Mouse (Mus musculus): Measurements from ENCODE around the gene Tjp1. TPM values are rescaled to one million over a fixed set of nuclear protein-coding genes. Genes with fewer than 3 reads are reported as not detected.

Gene Tjp1
- total and polyA plus RNA-seq, 2 experiments from 2014 or later, result 23.2 to 46.7 TPM

- no peak for TF ChIP-seq CTCF (IDR thresholded peaks at IDR 0.05)
- 6% methylated on average over 4 of the region's 4 CpGs for WGBS
- no peaks in the 10 kb centered on the region for H3K27me3 ChIP-seq (ENCODE audit: insufficient read depth, low read length)
- H3K36me3 ChIP-seq (ENCODE audit: insufficient read depth, low read length), result no peaks in the 10 kb centered on the region
- peak; percentile 48 for DNase-seq (ENCODE audit: low spot score)
- no peak overlapping the region for H3K9ac ChIP-seq (replicated peaks; ENCODE audit: low read length, poor library complexity, severe bottlenecking)
- no peak for ATAC-seq (ENCODE audit: low FRiP score)
- no peak overlapping the region for H3K4me3 ChIP-seq (ENCODE audit: low read depth, low read length)
- H3K27ac ChIP-seq (ENCODE audit: low read depth, low read length), result no peak overlapping the region
- no peak overlapping the region for H3K4me2 ChIP-seq (ENCODE audit: low read depth, low read length, poor library complexity, severe bottlenecking)
- no peaks in the 10 kb centered on the region for H3K9me3 ChIP-seq (ENCODE audit: low read length)
- no peaks in the 10 kb centered on the region for H3K4me1 ChIP-seq (ENCODE audit: insufficient read depth, low read length)
Observed at GRCm38 (mm10) chr7:65532689-65533088, 5.1 kb upstream of the Tjp1 start.

- H3K4me1 ChIP-seq (ENCODE audit: insufficient read depth, low read length), result no peaks in the 10 kb centered on the region
- no peaks in the 10 kb centered on the region for H3K9me3 ChIP-seq (ENCODE audit: low read length)
- H3K9ac ChIP-seq (replicated peaks; ENCODE audit: low read length, poor library complexity, severe bottlenecking), result no peak overlapping the region
- no peaks in the 10 kb centered on the region for H3K27me3 ChIP-seq (ENCODE audit: insufficient read depth, low read length)
- no peak overlapping the region for H3K4me2 ChIP-seq (ENCODE audit: low read depth, low read length, poor library complexity, severe bottlenecking)
- H3K27ac ChIP-seq (ENCODE audit: low read depth, low read length), result no peak overlapping the region
- no peak for ATAC-seq (ENCODE audit: low FRiP score)
- no peak for TF ChIP-seq CTCF (IDR thresholded peaks at IDR 0.05)
- no peak overlapping the region for H3K4me3 ChIP-seq (ENCODE audit: low read depth, low read length)
- no peak for DNase-seq (ENCODE audit: low spot score)
- 92% methylated on average over 4 of the region's 4 CpGs for WGBS
- H3K36me3 ChIP-seq (ENCODE audit: insufficient read depth, low read length), result no peaks in the 10 kb centered on the region
Observed at GRCm38 (mm10) chr7:65523116-65523515, 4.5 kb downstream of the Tjp1 start.

GRCm38 (mm10) chr7:65522490-65522889 lies 5.1 kb downstream of the Tjp1 start:
- no peaks in the 10 kb centered on the region for H3K9me3 ChIP-seq (ENCODE audit: low read length)
- DNase-seq (ENCODE audit: low spot score) (no peak), ATAC-seq (ENCODE audit: low FRiP score) (no peak)
- H3K27me3 ChIP-seq (ENCODE audit: insufficient read depth, low read length), result no peaks in the 10 kb centered on the region
- 70% methylated on average over 12 of the region's 12 CpGs for WGBS
- TF ChIP-seq CTCF (IDR thresholded peaks at IDR 0.05), result peak; percentile 44
- H3K4me2 ChIP-seq (ENCODE audit: low read depth, low read length, poor library complexity, severe bottlenecking), result no peak overlapping the region
- no peaks in the 10 kb centered on the region for H3K36me3 ChIP-seq (ENCODE audit: insufficient read depth, low read length)
- no peak overlapping the region for H3K9ac ChIP-seq (replicated peaks; ENCODE audit: low read length, poor library complexity, severe bottlenecking)
- H3K4me3 ChIP-seq (ENCODE audit: low read depth, low read length), result no peak overlapping the region
- no peaks in the 10 kb centered on the region for H3K4me1 ChIP-seq (ENCODE audit: insufficient read depth, low read length)
- H3K27ac ChIP-seq (ENCODE audit: low read depth, low read length), result no peak overlapping the region

- H3K9ac ChIP-seq (replicated peaks; ENCODE audit: low read length, poor library complexity, severe bottlenecking), result no peak overlapping the region
- no peak overlapping the region for H3K4me3 ChIP-seq (ENCODE audit: low read depth, low read length)
- DNase-seq (ENCODE audit: low spot score) (no peak), ATAC-seq (ENCODE audit: low FRiP score) (no peak)
- no peaks in the 10 kb centered on the region for H3K27me3 ChIP-seq (ENCODE audit: insufficient read depth, low read length)
- no peak for TF ChIP-seq CTCF (IDR thresholded peaks at IDR 0.05)
- no peak overlapping the region for H3K27ac ChIP-seq (ENCODE audit: low read depth, low read length)
- WGBS, result 94% methylated on average over 8 of the region's 8 CpGs
- no peaks in the 10 kb centered on the region for H3K36me3 ChIP-seq (ENCODE audit: insufficient read depth, low read length)
- no peaks in the 10 kb centered on the region for H3K4me1 ChIP-seq (ENCODE audit: insufficient read depth, low read length)
- H3K9me3 ChIP-seq (ENCODE audit: low read length), result no peaks in the 10 kb centered on the region
- H3K4me2 ChIP-seq (ENCODE audit: low read depth, low read length, poor library complexity, severe bottlenecking), result no peak overlapping the region
Observed at GRCm38 (mm10) chr7:65520622-65521021, 7.0 kb downstream of the Tjp1 start.

- DNase-seq (ENCODE audit: low spot score) (peak; percentile 62), ATAC-seq (ENCODE audit: low FRiP score) (no peak)
- TF ChIP-seq CTCF (IDR thresholded peaks at IDR 0.05), result peak; percentile 81
- H3K27ac ChIP-seq (ENCODE audit: low read depth, low read length), result no peak overlapping the region
- H3K4me3 ChIP-seq (ENCODE audit: low read depth, low read length), result no peak overlapping the region
- H3K4me1 ChIP-seq (ENCODE audit: insufficient read depth, low read length), result no peaks in the 10 kb centered on the region
- H3K4me2 ChIP-seq (ENCODE audit: low read depth, low read length, poor library complexity, severe bottlenecking), result no peak overlapping the region
- H3K36me3 ChIP-seq (ENCODE audit: insufficient read depth, low read length), result no peaks in the 10 kb centered on the region
- H3K9ac ChIP-seq (replicated peaks; ENCODE audit: low read length, poor library complexity, severe bottlenecking), result no peak overlapping the region
- no peaks in the 10 kb centered on the region for H3K27me3 ChIP-seq (ENCODE audit: insufficient read depth, low read length)
- 47% methylated on average over 12 of the region's 12 CpGs for whole genome bisulfite sequencing
- no peaks in the 10 kb centered on the region for H3K9me3 ChIP-seq (ENCODE audit: low read length)
Observed at GRCm38 (mm10) chr7:65519788-65520563, 7.6 kb downstream of the Tjp1 start.

- ATAC-seq (ENCODE audit: low FRiP score) (no peak), DNase-seq (ENCODE audit: low spot score) (no peak)
- Histone ChIP-seq H3K36me3 (ENCODE audit: insufficient read depth, low read length) (no peaks in the 10 kb centered on the region), H3K27ac (ENCODE audit: low read depth, low read length) (no peak overlapping the region), H3K4me3 (ENCODE audit: low read depth, low read length) (no peak overlapping the region), H3K9ac (replicated peaks; ENCODE audit: low read length, poor library complexity, severe bottlenecking) (no peak overlapping the region), H3K4me2 (ENCODE audit: low read depth, low read length, poor library complexity, severe bottlenecking) (no peak overlapping the region), H3K4me1 (ENCODE audit: insufficient read depth, low read length) (peaks cover 3% of the 10 kb centered on the region; the same call in 1 of the 2 replicates), H3K27me3 (ENCODE audit: insufficient read depth, low read length) (no peaks in the 10 kb centered on the region), H3K9me3 (ENCODE audit: low read length) (no peaks in the 10 kb centered on the region)
- WGBS, result 16% methylated on average over 8 of the region's 8 CpGs
- no peak for TF ChIP-seq CTCF (IDR thresholded peaks at IDR 0.05)
Observed at GRCm38 (mm10) chr7:65516903-65517302, 10.7 kb downstream of the Tjp1 start.
